Mouse (Mus musculus): ENCODE measurements around the gene Olfr1029.

GRCm38 (mm10) chr2:85973595-85973994, at the start of gene Olfr1029:
- TF ChIP-seq CTCF (IDR thresholded peaks at IDR 0.05; ENCODE audit: extremely low read depth, insufficient read length, insufficient replicate concordance, low read depth, low read length) (no peak), POLR2A (IDR thresholded peaks at IDR 0.05; ENCODE audit: low read depth, low read length) (no peak)
